Mouse (Mus musculus): ENCODE results near the gene Engase. TPM values are rescaled to one million over a fixed set of nuclear protein-coding genes. Genes with fewer than 3 reads are reported as not detected.

Gene Engase
- polyA plus RNA-seq, 1 experiment from 2014 or later, result 8.8 TPM

DNA sequence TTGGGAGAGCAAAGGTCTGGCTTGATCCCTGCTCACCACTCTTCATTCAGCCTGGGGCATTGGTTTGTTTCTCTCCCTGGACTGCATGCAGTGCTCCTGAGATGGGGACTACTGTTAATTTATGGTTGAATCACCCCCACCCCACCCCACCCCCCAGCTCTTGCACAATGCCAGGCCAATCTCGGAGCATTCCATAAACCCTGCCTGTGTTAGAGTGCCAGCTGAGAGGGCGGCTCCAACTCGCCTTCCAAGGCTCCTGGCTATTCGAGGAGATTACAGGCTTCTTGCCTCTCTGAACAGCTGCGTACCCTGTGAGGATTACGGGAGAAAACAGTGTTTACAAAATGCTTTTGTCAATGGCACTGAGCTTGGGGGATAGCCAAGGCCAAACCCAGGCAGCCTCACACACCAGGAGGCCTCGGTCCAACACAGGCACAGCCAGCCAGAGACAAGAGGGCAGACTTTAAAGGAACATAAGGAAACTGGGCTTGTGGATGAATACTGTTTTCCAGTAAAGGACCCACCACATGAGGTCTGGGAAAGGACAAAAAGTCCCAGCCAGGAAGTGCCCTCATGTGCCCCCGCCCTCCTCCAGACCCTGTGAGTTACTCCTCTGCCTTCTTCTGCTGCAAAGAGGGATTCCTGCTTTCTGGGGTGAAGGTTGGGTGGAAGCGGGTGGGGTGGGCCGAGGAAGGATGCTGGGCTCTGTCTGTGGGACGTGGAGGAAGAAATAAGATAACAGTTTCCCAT, 37.8 kb upstream of the Engase start:
- no peaks in the 10 kb centered on the region for H3K9me3 ChIP-seq (replicated peaks)
- ATAC-seq (ENCODE audit: low read depth) (no peak), DNase-seq (no peak)
- H3K27ac ChIP-seq, result no peak overlapping the region
- H3K4me1 ChIP-seq (replicated peaks), result peaks cover 5% of the 10 kb centered on the region
- H3K4me3 ChIP-seq (replicated peaks), result no peak overlapping the region
- peaks cover 7% of the 10 kb centered on the region; the same call in 1 of the 2 replicates for H3K27me3 ChIP-seq
- 45% methylated on average over 11 of the region's 11 CpGs for WGBS (ENCODE audit: insufficient replicate concordance)
- H3K36me3 ChIP-seq, result no peaks in the 10 kb centered on the region
- H3K4me2 ChIP-seq, result no peak overlapping the region
- H3K9ac ChIP-seq, result no peak overlapping the region

DNA sequence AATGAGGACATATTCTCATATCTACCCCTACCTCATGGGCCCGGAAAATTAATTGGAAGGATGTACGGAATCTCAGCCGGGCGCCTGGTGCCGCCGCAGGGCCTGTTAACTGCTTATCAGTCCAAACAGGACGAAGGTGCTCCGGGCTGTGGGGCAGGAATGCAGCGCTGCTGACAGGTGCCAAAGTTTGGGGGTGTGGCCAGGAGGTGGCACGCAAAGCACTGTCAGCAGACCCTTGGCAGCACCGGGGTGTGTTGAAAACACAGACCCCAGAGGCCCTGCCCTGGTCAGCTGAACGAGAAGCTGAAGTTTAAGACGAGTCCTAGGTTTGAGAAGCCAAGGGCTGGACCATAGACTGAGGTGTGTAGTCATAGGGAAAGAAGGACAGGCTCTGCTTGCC, 33.9 kb upstream of the Engase start:
- no peak for DNase-seq
- Histone ChIP-seq H3K4me3 (replicated peaks) (no peak overlapping the region), H3K27ac (no peak overlapping the region), H3K4me2 (no peak overlapping the region), H3K4me1 (replicated peaks) (no peaks in the 10 kb centered on the region), H3K27me3 (no peaks in the 10 kb centered on the region), H3K9me3 (replicated peaks) (no peaks in the 10 kb centered on the region), H3K36me3 (no peaks in the 10 kb centered on the region), H3K9ac (no peak overlapping the region)
- 66% methylated on average over 13 of the region's 13 CpGs for WGBS (ENCODE audit: insufficient replicate concordance)
- ATAC-seq (ENCODE audit: low read depth), result no peak

DNA sequence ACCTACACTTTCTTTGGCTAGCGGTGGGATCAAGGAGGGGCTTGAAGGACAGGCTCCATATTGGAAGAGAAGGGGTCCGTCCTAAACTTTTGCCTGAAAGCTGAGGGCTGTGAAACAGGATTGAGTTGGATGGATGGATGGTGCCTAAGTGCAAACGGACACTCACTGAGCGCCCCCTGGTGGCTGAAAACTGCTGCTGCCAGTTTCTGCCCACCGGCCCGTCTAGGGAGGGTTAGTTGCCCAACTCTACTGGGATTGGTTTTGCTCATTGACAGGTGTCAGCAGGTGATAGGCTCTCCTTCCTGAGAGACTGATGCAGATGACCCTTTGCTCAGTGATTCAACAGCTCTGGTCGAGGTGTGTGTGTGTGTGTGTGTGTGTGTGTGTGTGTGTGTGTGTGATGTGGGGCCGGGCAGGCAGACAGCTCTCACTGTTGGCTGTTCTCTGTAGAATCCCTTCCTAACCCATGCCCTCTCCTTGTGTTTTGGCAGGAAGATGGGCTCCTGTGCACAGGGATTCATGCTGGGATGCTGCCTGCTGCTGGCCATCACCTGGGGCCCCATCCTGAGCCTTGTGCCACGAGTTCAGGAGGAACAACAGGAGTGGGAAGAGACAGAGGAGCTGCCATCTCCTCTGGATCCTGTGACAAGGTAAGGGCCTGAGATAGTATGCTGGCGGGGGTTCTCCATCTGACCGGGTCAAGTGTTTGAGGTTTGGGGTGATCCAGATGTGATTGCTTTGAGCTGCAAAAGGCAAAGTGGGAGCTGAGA, 33.2 kb upstream of the Engase start:
- no peaks in the 10 kb centered on the region for H3K27me3 ChIP-seq
- H3K27ac ChIP-seq, result no peak overlapping the region
- ATAC-seq (ENCODE audit: low read depth) (no peak; the same call in 1 of the 2 replicates), DNase-seq (no peak)
- no peak overlapping the region for H3K4me2 ChIP-seq
- no peaks in the 10 kb centered on the region for H3K9me3 ChIP-seq (replicated peaks)
- no peaks in the 10 kb centered on the region for H3K4me1 ChIP-seq (replicated peaks)
- WGBS (ENCODE audit: insufficient replicate concordance), result 29% methylated on average over 11 of the region's 11 CpGs
- no peak overlapping the region for H3K4me3 ChIP-seq (replicated peaks)
- no peaks in the 10 kb centered on the region for H3K36me3 ChIP-seq
- H3K9ac ChIP-seq, result no peak overlapping the region

DNA sequence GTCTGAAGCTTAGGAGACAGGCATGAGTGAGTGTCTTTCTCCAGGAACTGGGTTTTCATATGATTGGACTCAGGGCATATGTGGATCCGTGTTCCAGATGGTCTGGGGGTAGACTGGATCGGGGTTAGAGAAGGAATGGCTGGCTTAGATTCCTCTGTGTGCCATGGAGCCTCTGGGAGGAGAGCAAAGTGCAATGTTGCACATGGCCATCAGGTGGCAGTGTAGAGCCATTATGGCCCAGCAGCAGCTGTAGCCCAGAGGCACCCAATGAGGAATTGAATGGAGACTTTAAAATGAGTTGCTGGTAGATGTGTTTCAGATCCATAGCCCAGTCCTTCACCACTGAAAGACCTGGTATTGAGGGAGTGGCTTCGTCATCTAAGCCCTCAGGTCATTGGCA, 30.8 kb upstream of the Engase start:
- no peaks in the 10 kb centered on the region for H3K36me3 ChIP-seq
- no peak overlapping the region for H3K9ac ChIP-seq
- no peak overlapping the region for H3K4me3 ChIP-seq (replicated peaks)
- DNase-seq, result peak; percentile 41
- no peak overlapping the region for H3K4me2 ChIP-seq
- 9% methylated on average over 3 of the region's 3 CpGs for WGBS (ENCODE audit: insufficient replicate concordance)
- ATAC-seq (ENCODE audit: low read depth), result peak; percentile 68
- no peaks in the 10 kb centered on the region for H3K4me1 ChIP-seq (replicated peaks)
- no peaks in the 10 kb centered on the region for H3K9me3 ChIP-seq (replicated peaks)
- no peaks in the 10 kb centered on the region for H3K27me3 ChIP-seq
- no peak overlapping the region for H3K27ac ChIP-seq

DNA sequence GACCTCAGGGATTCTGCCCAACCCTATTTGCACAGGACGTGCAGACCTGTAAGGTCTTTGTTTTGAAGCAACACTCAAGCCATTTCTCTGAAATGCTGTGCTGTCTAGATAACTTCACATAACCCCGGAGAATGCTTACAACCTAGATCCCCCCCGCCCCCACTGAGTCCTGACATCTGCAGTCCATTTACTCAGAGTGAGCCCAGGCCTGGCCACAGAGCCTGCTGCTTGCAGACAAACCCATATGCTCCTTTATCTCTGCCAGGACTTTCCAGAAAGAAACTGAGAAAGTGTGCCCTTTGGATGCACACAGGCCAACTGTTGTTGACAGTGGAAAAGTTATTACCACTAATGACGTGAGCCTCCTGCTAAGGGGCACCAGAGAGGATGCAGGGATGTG, 29.3 kb upstream of the Engase start:
- 55% methylated on average over 4 of the region's 4 CpGs for WGBS (ENCODE audit: insufficient replicate concordance)
- Histone ChIP-seq H3K9ac (no peak overlapping the region), H3K27ac (no peak overlapping the region), H3K9me3 (replicated peaks) (no peaks in the 10 kb centered on the region), H3K4me2 (no peak overlapping the region), H3K27me3 (no peaks in the 10 kb centered on the region), H3K4me3 (replicated peaks) (no peak overlapping the region), H3K4me1 (replicated peaks) (0 out of 2 replicates have a peak, but pooled peaks cover 3% of the 10 kb centered on the region), H3K36me3 (no peaks in the 10 kb centered on the region)
- ATAC-seq (ENCODE audit: low read depth), result no peak
- no peak for DNase-seq

DNA sequence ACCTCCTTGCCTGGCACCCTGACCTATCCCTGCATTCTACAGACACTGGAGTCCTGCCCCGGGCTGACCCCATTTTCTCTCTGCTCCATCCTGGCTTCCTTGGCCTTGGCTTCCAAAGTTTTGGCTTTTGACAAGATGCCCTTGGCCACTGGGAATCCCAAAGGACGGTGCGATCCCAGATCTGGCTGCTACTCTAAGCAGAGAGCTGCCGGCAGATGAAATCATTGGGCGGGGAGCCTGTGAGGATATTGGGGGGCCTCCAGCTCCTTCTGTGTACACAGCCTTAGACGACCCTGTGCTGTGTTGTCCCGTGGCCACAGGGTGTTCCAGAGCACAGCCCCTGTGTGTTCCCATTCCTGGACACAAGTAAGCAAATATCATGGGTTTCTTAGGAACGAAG, 28.2 kb upstream of the Engase start:
- Histone ChIP-seq H3K4me1 (replicated peaks) (0 out of 2 replicates have a peak, but pooled peaks cover 3% of the 10 kb centered on the region), H3K36me3 (no peaks in the 10 kb centered on the region), H3K27ac (no peak overlapping the region), H3K9me3 (replicated peaks) (no peaks in the 10 kb centered on the region), H3K4me3 (replicated peaks) (no peak overlapping the region), H3K9ac (no peak overlapping the region), H3K4me2 (no peak overlapping the region), H3K27me3 (no peaks in the 10 kb centered on the region)
- no peak for DNase-seq
- no peak for ATAC-seq (ENCODE audit: low read depth)
- 71% methylated on average over 8 of the region's 8 CpGs for WGBS (ENCODE audit: insufficient replicate concordance)

DNA sequence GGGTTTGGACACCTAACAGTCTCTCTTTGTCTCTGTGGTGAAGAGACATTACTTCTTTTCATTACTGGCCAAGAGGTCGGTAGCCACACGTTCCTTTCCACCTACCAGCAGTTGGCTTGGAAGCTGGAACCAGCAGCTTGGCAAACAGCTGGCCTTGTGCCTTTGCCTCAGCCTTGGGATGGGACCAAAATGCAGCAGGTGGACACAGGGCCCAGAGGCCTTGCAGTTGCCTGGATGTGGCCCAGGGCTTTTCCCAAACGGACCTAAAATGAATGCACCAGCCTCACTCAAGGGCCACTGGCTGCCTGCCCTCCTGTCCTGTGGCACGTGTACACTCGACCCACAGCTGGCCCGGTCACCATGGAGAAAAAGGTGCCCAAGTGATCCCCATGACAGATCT, 25.4 kb upstream of the Engase start:
- 68% methylated on average over 6 of the region's 6 CpGs for WGBS (ENCODE audit: insufficient replicate concordance)
- Histone ChIP-seq H3K27me3 (no peaks in the 10 kb centered on the region), H3K4me2 (no peak overlapping the region), H3K9ac (no peak overlapping the region), H3K27ac (no peak overlapping the region), H3K4me3 (replicated peaks) (no peak overlapping the region), H3K36me3 (no peaks in the 10 kb centered on the region), H3K9me3 (replicated peaks) (no peaks in the 10 kb centered on the region), H3K4me1 (replicated peaks) (0 out of 2 replicates have a peak, but pooled peaks cover 3% of the 10 kb centered on the region)
- no peak for DNase-seq
- no peak for ATAC-seq (ENCODE audit: low read depth)

DNA sequence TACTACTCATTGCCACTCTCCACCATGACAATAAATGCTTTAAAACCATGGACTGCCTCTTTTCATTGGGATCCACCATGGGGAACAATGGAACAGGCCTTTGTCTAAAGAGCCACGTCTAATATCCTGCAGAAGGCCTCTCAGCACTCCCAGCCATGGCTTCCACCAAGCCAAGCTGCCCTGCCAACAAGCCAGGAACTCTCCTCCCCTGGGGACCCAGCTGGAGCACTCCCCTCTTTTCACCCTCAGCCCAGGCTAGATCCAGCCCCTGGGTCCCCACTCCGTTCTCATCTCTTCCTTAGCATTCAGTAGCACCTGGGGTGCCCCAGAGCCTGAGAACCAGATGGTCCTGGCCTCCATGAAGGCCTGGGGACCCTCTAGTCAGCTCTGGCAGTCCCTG, 23.7 kb upstream of the Engase start:
- ATAC-seq (ENCODE audit: low read depth), result no peak
- no peak overlapping the region for H3K4me2 ChIP-seq
- H3K9me3 ChIP-seq (replicated peaks), result no peaks in the 10 kb centered on the region
- H3K27me3 ChIP-seq, result no peaks in the 10 kb centered on the region
- WGBS (ENCODE audit: insufficient replicate concordance), result 69% methylated on average over 2 of the region's 2 CpGs
- peaks cover 3% of the 10 kb centered on the region; the same call in 1 of the 2 replicates for H3K4me1 ChIP-seq (replicated peaks)
- no peak for DNase-seq
- no peak overlapping the region for H3K9ac ChIP-seq
- H3K36me3 ChIP-seq, result no peaks in the 10 kb centered on the region
- no peak overlapping the region for H3K27ac ChIP-seq
- no peak overlapping the region for H3K4me3 ChIP-seq (replicated peaks)

DNA sequence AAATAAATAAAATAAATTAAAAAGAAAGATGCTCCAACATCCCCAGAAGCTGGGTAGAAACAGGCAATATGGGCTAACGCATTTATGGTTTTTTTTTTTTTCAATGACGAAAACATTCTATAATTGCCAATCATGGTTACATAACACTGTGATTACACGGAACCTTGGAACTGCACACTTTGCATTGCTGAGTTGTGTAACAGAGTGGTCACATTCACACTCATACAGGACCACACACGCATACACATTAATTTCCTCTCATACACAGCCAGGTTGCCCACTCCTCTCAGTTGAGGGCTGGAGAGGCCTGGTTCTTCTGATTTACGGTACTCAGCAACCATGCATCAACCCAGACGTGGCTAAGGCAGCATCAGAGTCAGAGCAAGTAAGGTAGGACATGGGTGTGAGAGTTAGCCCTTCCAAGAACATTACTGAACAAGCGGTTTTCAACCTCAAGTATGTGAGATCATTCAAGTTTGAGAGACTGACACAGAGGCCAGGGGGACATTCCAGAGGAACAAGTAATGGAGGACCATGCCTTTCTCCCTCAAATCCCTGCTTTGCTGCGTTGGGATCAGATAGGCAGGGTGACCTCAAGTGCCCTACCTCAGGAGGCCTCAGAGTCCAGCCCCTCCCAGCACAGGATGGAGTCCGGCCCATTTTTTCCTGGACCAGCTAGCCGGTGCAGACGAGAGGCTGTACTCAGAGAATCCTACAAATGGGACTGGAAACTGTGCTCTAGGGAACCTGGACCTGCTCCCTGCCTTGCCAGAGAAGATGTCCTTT, 22.6 kb upstream of the Engase start:
- no peak for ATAC-seq (ENCODE audit: low read depth)
- H3K4me3 ChIP-seq (replicated peaks), result no peak overlapping the region
- no peaks in the 10 kb centered on the region for H3K9me3 ChIP-seq (replicated peaks)
- H3K9ac ChIP-seq, result no peak overlapping the region
- 58% methylated on average over 11 of the region's 11 CpGs for WGBS (ENCODE audit: insufficient replicate concordance)
- H3K4me1 ChIP-seq (replicated peaks), result peaks cover 3% of the 10 kb centered on the region; the same call in 1 of the 2 replicates
- no peaks in the 10 kb centered on the region for H3K36me3 ChIP-seq
- DNase-seq, result no peak
- H3K4me2 ChIP-seq, result no peak overlapping the region
- H3K27ac ChIP-seq, result no peak overlapping the region
- H3K27me3 ChIP-seq, result no peaks in the 10 kb centered on the region

DNA sequence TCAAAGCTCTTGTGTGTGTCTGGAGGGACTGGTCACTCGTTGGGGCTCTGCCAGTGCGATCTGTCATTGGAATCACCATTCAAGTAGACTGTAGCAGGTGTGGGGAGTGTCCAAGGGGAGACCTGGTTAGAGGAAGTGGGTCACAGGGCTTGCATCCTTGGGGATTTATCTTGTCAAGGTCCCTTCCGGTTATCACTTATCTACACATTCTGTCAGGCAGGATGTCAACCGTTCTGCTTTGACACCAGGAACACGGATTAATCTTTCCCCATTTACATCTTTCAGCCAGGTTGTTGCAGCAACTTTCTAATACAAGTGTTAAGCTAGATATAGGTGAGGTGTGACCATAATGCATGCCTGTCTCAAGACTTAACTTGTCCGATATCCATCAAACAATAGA, 20.8 kb upstream of the Engase start:
- no peak overlapping the region for H3K4me3 ChIP-seq (replicated peaks)
- H3K4me2 ChIP-seq, result no peak overlapping the region
- H3K9me3 ChIP-seq (replicated peaks), result no peaks in the 10 kb centered on the region
- H3K36me3 ChIP-seq, result no peaks in the 10 kb centered on the region
- no peak overlapping the region for H3K9ac ChIP-seq
- DNase-seq (no peak), ATAC-seq (ENCODE audit: low read depth) (no peak)
- no peak overlapping the region for H3K27ac ChIP-seq
- WGBS (ENCODE audit: insufficient replicate concordance), result 48% methylated on average over 6 of the region's 6 CpGs
- H3K4me1 ChIP-seq (replicated peaks), result peaks cover 7% of the 10 kb centered on the region
- no peaks in the 10 kb centered on the region for H3K27me3 ChIP-seq

DNA sequence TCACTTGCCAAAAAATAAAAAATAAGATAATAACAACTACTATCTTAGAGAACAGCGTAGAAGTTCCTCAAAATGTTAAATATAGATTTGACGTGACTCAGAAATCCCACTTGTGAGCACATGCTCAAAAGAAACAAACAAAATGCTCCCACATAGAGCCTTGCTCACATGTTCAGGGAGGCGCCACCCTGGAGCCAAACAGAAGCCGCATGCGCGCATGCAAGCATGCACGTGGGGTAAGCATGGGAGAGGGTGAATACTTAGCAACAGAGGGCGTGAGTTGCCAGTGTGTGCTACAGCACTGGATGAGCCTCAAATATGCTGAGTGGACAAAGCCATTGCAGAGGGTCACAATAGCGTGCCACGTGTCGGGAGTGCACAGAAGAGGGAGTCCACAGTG, 19.7 kb upstream of the Engase start:
- WGBS (ENCODE audit: insufficient replicate concordance), result 62% methylated on average over 11 of the region's 11 CpGs
- peaks cover 5% of the 10 kb centered on the region for H3K4me1 ChIP-seq (replicated peaks)
- H3K4me3 ChIP-seq (replicated peaks), result no peak overlapping the region
- H3K36me3 ChIP-seq, result no peaks in the 10 kb centered on the region
- H3K4me2 ChIP-seq, result no peak overlapping the region
- H3K27me3 ChIP-seq, result no peaks in the 10 kb centered on the region
- no peaks in the 10 kb centered on the region for H3K9me3 ChIP-seq (replicated peaks)
- ATAC-seq (ENCODE audit: low read depth) (0 out of 2 replicates have a peak, but pooled peaks have one; percentile 19), DNase-seq (no peak)
- H3K9ac ChIP-seq, result no peak overlapping the region
- H3K27ac ChIP-seq, result no peak overlapping the region

Data from liver, embryonic 13.5 days (tissue).